Mouse (Mus musculus): Measurements from ENCODE around the gene Hdc. TPM values are rescaled to one million over a fixed set of nuclear protein-coding genes. Genes with fewer than 3 reads are reported as not detected.

Gene Hdc
- polyA plus RNA-seq, 1 experiment: 39.7 TPM

DNA sequence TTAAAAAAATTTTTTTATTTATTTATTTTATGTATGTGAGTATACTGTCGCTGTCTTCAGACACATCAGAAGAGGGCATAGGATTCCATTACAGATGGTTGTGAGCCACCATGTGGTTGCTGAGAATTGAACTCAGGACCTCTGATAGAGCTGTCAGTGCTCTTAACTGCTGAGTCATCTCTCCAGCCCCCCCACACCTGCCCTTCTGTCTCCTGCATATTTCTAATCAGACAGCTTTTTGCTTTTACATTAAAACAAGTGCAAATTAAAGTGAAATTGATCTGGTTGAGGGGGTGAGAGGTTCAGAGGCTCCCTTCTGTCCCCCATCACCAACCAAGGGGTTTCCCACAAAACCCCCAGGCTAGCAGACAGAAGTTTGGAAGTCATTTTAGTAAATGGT lies 39.8 kb downstream of the Hdc start:
- H3K27ac ChIP-seq (ENCODE audit: control insufficient read depth, insufficient read depth, low read depth, low read length, poor library complexity): no peak overlapping the region
- 84% methylated on average over 1 of the region's 1 CpGs for WGBS
- no peak for TF ChIP-seq CTCF (IDR thresholded peaks at IDR 0.05; ENCODE audit: control insufficient read depth, insufficient read depth, low read length)
- TF ChIP-seq POLR2A (IDR thresholded peaks at IDR 0.05; ENCODE audit: borderline replicate concordance, control insufficient read depth, low read depth, low read length): no peak
- H3K4me3 ChIP-seq (replicated peaks; ENCODE audit: control insufficient read depth, low read depth, low read length): no peak overlapping the region
- H3K4me1 ChIP-seq (ENCODE audit: control insufficient read depth, insufficient read depth, low read length): no peaks in the 10 kb centered on the region

DNA sequence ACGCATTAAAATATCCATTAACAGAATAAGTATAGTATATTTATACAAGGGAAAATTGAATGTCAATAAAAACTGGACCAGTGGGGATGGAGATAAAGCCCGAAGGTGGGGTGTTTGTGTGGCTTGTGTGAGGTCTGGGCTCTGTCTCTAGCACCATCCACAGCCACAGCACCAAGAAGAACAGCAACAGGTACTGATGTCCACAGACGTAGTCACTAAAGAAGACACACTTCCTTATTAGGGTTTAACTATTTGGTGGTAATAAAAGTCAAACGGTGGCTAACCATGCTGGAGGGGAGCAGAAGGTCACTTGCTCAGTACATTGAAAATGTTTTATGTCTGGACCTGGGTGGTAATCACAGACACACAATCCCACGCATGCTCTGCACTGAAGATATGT lies 41.7 kb downstream of the Hdc start:
- H3K4me3 ChIP-seq (replicated peaks; ENCODE audit: control insufficient read depth, low read depth, low read length): no peak overlapping the region
- 72% methylated on average over 5 of the region's 5 CpGs for whole genome bisulfite sequencing
- H3K4me1 ChIP-seq (ENCODE audit: control insufficient read depth, insufficient read depth, low read length): no peaks in the 10 kb centered on the region; the same call in 1 of the 2 replicates
- TF ChIP-seq CTCF (IDR thresholded peaks at IDR 0.05; ENCODE audit: control insufficient read depth, insufficient read depth, low read length): no peak
- TF ChIP-seq POLR2A (IDR thresholded peaks at IDR 0.05; ENCODE audit: borderline replicate concordance, control insufficient read depth, low read depth, low read length): no peak
- no peak overlapping the region for H3K27ac ChIP-seq (ENCODE audit: control insufficient read depth, insufficient read depth, low read depth, low read length, poor library complexity)

DNA sequence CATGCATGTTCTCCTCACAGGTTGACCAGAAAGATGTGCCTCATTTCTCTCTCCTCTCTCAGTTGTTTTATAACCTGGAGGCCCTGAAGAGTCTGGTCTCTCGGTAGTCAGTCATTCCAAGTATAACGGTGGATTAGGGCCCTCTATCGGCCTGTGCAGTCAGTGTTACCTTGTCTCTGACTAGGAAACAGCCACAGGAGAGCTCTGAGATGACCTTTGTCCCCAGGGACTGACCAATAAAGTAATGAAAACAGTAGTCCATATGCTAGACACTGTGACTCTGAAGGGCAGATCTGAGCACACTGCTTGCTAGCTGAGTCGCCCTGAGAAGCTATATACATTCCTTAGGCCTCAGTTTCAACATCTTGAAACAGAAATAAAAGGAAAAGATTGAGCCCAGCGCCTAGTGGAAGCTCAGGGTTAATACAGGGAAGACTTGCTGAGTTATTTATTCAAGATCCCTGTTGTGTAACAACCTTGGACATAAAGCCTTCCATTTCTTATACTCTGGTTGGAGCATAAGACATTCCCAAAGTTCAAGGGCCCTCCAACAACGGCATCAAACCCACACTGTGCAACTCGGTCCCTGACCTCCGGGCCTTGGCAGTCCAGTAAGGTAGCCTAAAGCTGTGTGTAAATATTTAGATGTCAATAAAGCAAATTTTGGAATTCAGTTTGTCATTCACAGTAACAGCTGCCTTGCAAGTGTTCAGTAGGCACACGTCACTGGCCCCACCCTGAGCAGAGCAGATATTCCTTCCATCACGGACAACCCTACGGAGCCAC lies 43.5 kb downstream of the Hdc start:
- H3K4me3 ChIP-seq (replicated peaks; ENCODE audit: control insufficient read depth, low read depth, low read length): no peak overlapping the region
- TF ChIP-seq CTCF (IDR thresholded peaks at IDR 0.05; ENCODE audit: control insufficient read depth, insufficient read depth, low read length): no peak
- no peak for TF ChIP-seq POLR2A (IDR thresholded peaks at IDR 0.05; ENCODE audit: borderline replicate concordance, control insufficient read depth, low read depth, low read length)
- no peaks in the 10 kb centered on the region; the same call in 1 of the 2 replicates for H3K4me1 ChIP-seq (ENCODE audit: control insufficient read depth, insufficient read depth, low read length)
- WGBS: 78% methylated on average over 11 of the region's 11 CpGs
- H3K27ac ChIP-seq (ENCODE audit: control insufficient read depth, insufficient read depth, low read depth, low read length, poor library complexity): no peak overlapping the region

DNA sequence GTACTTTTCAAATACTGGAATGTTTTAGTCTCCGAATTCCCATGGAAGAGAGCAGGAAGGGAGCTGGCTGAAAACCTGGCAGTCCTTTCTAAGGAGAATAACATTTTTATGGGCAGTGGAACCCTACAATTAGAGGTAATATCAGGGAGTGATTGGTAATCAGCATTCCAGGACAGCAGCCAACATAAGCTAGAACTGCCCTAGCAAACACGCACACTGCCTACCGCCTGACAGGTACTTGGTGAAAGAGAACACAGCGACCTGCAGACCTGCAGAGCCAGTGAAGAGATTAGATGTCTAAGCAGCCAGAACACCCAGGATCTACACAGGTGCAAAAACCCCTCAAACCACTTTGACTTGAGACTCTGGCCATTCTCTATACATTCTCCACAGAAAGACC lies 46.4 kb downstream of the Hdc start:
- Histone ChIP-seq H3K27ac (ENCODE audit: control insufficient read depth, insufficient read depth, low read depth, low read length, poor library complexity) (no peak overlapping the region), H3K4me3 (replicated peaks; ENCODE audit: control insufficient read depth, low read depth, low read length) (no peak overlapping the region), H3K4me1 (ENCODE audit: control insufficient read depth, insufficient read depth, low read length) (no peaks in the 10 kb centered on the region; the same call in 1 of the 2 replicates)
- 86% methylated on average over 4 of the region's 4 CpGs for WGBS
- TF ChIP-seq CTCF (IDR thresholded peaks at IDR 0.05; ENCODE audit: control insufficient read depth, insufficient read depth, low read length): no peak
- TF ChIP-seq POLR2A (IDR thresholded peaks at IDR 0.05; ENCODE audit: borderline replicate concordance, control insufficient read depth, low read depth, low read length): no peak

GRCm38 (mm10) chr2:126572163-126572562 lies 46.9 kb downstream of the Hdc start:
- no peak overlapping the region for H3K27ac ChIP-seq (ENCODE audit: control insufficient read depth, insufficient read depth, low read depth, low read length, poor library complexity)

DNA sequence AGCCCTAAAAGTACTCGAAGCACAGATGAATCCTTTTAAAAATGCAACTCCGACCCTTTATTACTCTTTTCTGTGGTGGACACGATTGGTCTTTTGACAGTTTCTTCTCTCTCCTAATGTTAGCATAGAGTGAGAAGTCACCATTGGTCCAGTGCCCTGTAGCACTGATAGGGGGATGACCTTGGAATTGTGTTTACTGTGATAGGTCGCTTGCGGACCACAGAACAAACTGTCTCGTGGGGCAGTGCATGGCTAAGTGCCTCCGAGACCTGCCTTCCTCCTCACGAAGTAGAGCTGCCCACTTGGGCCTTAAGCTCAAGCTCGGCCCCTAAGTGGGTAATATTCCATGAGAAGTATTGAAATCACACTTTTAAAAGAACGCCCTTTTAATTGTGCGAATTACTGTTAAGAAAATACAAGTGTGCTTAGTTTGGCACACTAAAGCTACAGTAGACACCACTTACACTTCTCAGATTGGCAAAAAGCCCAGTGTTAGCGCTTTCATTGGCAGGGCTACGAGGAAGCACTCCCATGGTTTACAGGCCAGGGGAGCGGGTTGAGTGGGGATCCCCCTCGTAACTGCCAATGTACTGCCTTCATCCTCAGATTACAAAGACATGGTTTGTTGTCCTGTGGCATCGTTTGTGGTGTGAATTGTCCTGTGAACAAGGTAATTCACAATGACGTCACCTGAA lies 55.5 kb downstream of the Hdc start:
- H3K27ac ChIP-seq (ENCODE audit: control insufficient read depth, insufficient read depth, low read depth, low read length, poor library complexity): no peak overlapping the region
- WGBS: 61% methylated on average over 17 of the region's 17 CpGs
- H3K4me1 ChIP-seq (ENCODE audit: control insufficient read depth, insufficient read depth, low read length): no peaks in the 10 kb centered on the region
- TF ChIP-seq CTCF (IDR thresholded peaks at IDR 0.05; ENCODE audit: control insufficient read depth, insufficient read depth, low read length) (no peak), POLR2A (IDR thresholded peaks at IDR 0.05; ENCODE audit: borderline replicate concordance, control insufficient read depth, low read depth, low read length) (no peak)
- H3K4me3 ChIP-seq (replicated peaks; ENCODE audit: control insufficient read depth, low read depth, low read length): no peak overlapping the region

More at GRCm38 (mm10) chr2:126572163-126572562, 46.9 kb downstream of the Hdc start:
- 85% methylated on average over 1 of the region's 1 CpGs for WGBS
- no peaks in the 10 kb centered on the region; the same call in 1 of the 2 replicates for H3K4me1 ChIP-seq (ENCODE audit: control insufficient read depth, insufficient read depth, low read length)
- TF ChIP-seq POLR2A (IDR thresholded peaks at IDR 0.05; ENCODE audit: borderline replicate concordance, control insufficient read depth, low read depth, low read length): no peak
- TF ChIP-seq CTCF (IDR thresholded peaks at IDR 0.05; ENCODE audit: control insufficient read depth, insufficient read depth, low read length): no peak
- H3K4me3 ChIP-seq (replicated peaks; ENCODE audit: control insufficient read depth, low read depth, low read length): no peak overlapping the region

GRCm38 (mm10) chr2:126560094-126560493 lies 59.0 kb downstream of the Hdc start:
- 82% methylated on average over 1 of the region's 1 CpGs for WGBS
- TF ChIP-seq POLR2A (IDR thresholded peaks at IDR 0.05; ENCODE audit: borderline replicate concordance, control insufficient read depth, low read depth, low read length) (no peak), CTCF (IDR thresholded peaks at IDR 0.05; ENCODE audit: control insufficient read depth, insufficient read depth, low read length) (no peak)
- no peak overlapping the region for H3K4me3 ChIP-seq (replicated peaks; ENCODE audit: control insufficient read depth, low read depth, low read length)
- H3K27ac ChIP-seq (ENCODE audit: control insufficient read depth, insufficient read depth, low read depth, low read length, poor library complexity): no peak overlapping the region
- no peaks in the 10 kb centered on the region for H3K4me1 ChIP-seq (ENCODE audit: control insufficient read depth, insufficient read depth, low read length)

GRCm38 (mm10) chr2:126555533-126555932 lies 63.6 kb downstream of the Hdc start:
- peaks cover 4% of the 10 kb centered on the region; the same call in 1 of the 2 replicates for H3K4me1 ChIP-seq (ENCODE audit: control insufficient read depth, insufficient read depth, low read length)
- 85% methylated on average over 5 of the region's 5 CpGs for WGBS
- H3K4me3 ChIP-seq (replicated peaks; ENCODE audit: control insufficient read depth, low read depth, low read length): no peak overlapping the region
- no peak for TF ChIP-seq CTCF (IDR thresholded peaks at IDR 0.05; ENCODE audit: control insufficient read depth, insufficient read depth, low read length)
- TF ChIP-seq POLR2A (IDR thresholded peaks at IDR 0.05; ENCODE audit: borderline replicate concordance, control insufficient read depth, low read depth, low read length): no peak
- no peak overlapping the region for H3K27ac ChIP-seq (ENCODE audit: control insufficient read depth, insufficient read depth, low read depth, low read length, poor library complexity)

All from bone marrow, adult 2 months (tissue).